Mouse (Mus musculus): ENCODE measurements around the gene Gpx6. TPM values are rescaled to one million over a fixed set of nuclear protein-coding genes. Genes with fewer than 3 reads are reported as not detected.
A peak's percentile ranks its signal among the peaks of the same experiment; 100 is the strongest.

The Gpx6 gene
- polyA plus RNA-seq, 1 experiment, result not detected

DNA sequence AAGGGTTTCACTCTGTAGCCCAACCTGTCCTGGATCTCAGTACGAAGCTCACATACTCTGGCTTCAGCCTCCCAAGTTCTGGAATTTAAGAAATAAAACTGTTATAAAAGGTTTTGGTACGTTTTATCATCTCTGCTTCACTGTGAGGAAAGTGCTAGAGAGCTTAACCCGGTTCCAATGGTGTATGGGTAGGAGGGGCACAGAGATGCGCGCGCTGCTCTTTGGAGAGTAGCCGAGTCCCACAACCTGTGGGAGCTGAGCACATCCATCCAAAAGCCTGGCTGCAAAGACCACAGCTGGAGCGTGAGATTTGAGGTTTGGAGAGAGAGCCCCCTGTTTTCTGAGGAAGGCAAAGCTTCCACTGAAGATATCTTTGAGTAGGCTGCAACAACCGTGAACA, 15.5 kb downstream of the Gpx6 start:
- no peak for TF ChIP-seq POLR2A (IDR thresholded peaks at IDR 0.05; ENCODE audit: borderline replicate concordance, control insufficient read depth, low read depth, low read length)
- Histone ChIP-seq H3K4me1 (ENCODE audit: control insufficient read depth, insufficient read depth, low read length) (no peaks in the 10 kb centered on the region), H3K27ac (ENCODE audit: control insufficient read depth, insufficient read depth, low read depth, low read length, poor library complexity) (no peak overlapping the region), H3K4me3 (replicated peaks; ENCODE audit: control insufficient read depth, low read depth, low read length) (no peak overlapping the region)
- WGBS, result 7% methylated on average over 9 of the region's 9 CpGs

DNA sequence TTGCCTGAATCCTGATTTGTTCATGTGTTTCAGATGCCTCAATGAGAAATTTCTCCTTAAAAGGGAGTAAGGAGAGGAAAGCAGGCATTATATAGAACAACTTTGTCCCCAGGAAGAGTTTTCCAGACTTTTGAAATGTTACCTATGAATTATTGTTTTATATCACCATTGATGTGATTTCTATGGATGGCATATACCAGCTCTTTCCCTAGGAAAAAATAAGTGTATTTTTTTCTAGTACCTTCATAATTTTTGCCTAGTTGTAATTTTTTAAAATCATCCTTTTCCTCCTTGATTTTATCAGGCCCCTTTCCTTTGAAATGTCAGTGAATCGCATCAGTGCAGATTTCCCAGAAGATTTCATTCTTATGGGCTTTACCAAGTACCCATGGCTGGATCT, 34.7 kb downstream of the Gpx6 start, which contains the start of gene Olfr1367:
Gene Olfr1367, plus strand, starts transcription at position 301 of the 400 bp plus-strand sequence.
- no peaks in the 10 kb centered on the region for H3K4me1 ChIP-seq (ENCODE audit: control insufficient read depth, insufficient read depth, low read length)
- no peak for TF ChIP-seq CTCF (IDR thresholded peaks at IDR 0.05; ENCODE audit: control insufficient read depth, insufficient read depth, low read length)
- no peak for TF ChIP-seq POLR2A (IDR thresholded peaks at IDR 0.05; ENCODE audit: borderline replicate concordance, control insufficient read depth, low read depth, low read length)
- no peak within 1 kb of the TSS for H3K27ac ChIP-seq (ENCODE audit: control insufficient read depth, insufficient read depth, low read depth, low read length, poor library complexity)
- no peak within 1 kb of the TSS for H3K4me3 ChIP-seq (replicated peaks; ENCODE audit: control insufficient read depth, low read depth, low read length)
- WGBS, result 81% methylated on average over 1 of the region's 1 CpGs

DNA sequence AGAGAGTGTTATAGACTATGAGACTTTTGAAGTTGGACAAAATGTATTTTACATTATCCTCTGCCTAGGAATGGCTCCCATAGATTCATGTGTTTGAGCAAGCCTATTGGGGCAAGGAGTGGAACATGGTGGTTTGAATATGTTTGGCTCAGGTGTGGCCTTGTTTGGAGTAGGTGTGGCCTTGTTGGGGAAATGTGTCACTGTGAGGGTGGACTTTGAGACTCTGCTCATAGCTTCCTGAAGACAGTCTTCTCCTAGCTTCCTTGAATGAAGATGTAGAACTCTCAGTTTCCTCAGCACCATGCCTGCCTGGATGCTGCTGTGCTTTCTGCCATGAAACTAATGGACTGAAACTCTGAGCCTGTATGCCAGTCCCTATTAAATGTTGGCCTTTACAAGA, 38.7 kb downstream of the Gpx6 start:
- TF ChIP-seq POLR2A (IDR thresholded peaks at IDR 0.05; ENCODE audit: borderline replicate concordance, control insufficient read depth, low read depth, low read length) (no peak), CTCF (IDR thresholded peaks at IDR 0.05; ENCODE audit: control insufficient read depth, insufficient read depth, low read length) (no peak)
- Histone ChIP-seq H3K27ac (ENCODE audit: control insufficient read depth, insufficient read depth, low read depth, low read length, poor library complexity) (no peak overlapping the region), H3K4me3 (replicated peaks; ENCODE audit: control insufficient read depth, low read depth, low read length) (no peak overlapping the region), H3K4me1 (ENCODE audit: control insufficient read depth, insufficient read depth, low read length) (no peaks in the 10 kb centered on the region)

DNA sequence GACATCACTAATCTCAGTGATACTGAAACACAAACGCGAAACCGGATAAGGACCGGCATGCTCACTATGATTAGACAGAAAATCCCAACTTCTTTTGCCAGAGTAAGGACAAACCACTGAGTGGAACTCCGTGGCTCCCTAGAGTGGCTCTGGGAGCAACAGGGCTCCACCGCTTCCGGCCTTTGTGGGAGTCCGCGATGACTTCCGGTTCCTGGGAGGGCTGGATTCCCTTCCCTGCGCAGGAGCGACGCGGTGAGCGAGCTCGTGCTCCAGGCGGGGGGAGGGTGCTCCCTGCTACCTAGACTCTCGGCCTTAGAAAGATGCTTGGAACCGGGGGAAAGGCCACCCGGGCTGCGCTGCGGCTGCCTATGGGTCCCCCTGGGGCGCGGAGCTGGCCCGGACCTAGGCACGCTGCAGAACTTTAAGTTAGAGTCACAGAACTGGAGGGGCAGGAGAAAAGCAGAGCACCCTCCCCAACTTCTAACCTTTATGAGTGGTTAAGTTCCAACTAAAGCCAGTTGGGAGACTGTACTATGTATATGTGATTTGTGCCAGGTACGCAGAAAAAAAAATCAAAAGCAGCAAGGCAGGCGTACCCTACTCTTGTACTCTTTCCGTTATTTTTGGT, 50.8 kb downstream of the Gpx6 start, which contains the start of gene Zscan12:
Gene Zscan12, plus strand, starts transcription at position 200 of the 628 bp plus-strand sequence.
- Histone ChIP-seq H3K27ac (ENCODE audit: control insufficient read depth, insufficient read depth, low read depth, low read length, poor library complexity) (no peak within 1 kb of the TSS), H3K4me1 (ENCODE audit: control insufficient read depth, insufficient read depth, low read length) (no peaks in the 10 kb centered on the region), H3K4me3 (replicated peaks; ENCODE audit: control insufficient read depth, low read depth, low read length) (peak within 1 kb of the TSS; percentile 63)
- WGBS, result 1% methylated on average over 29 of the region's 29 CpGs
- TF ChIP-seq POLR2A (IDR thresholded peaks at IDR 0.05; ENCODE audit: borderline replicate concordance, control insufficient read depth, low read depth, low read length) (peak; percentile 62; the same call in 1 of the 2 replicates), CTCF (IDR thresholded peaks at IDR 0.05; ENCODE audit: control insufficient read depth, insufficient read depth, low read length) (no peak)

DNA sequence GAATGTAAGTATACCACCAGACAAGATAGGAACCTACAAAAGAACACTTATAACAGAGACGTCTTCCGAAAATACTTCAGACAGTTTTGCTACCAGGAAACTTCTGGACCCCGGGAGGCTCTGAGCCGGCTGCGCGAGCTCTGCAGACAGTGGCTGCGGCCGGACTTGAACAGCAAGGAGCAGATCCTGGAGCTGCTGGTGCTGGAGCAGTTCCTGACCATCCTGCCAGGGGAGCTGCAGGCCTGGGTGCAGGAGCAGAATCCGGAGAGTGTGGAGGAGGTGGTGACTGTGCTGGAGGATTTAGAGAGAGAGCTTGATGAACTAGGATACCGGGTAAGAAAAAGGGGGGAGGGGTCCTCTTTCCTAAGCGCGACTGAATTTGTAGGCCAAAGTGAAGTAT, 51.8 kb downstream of the Gpx6 start:
- no peak overlapping the region for H3K4me3 ChIP-seq (replicated peaks; ENCODE audit: control insufficient read depth, low read depth, low read length)
- no peaks in the 10 kb centered on the region for H3K4me1 ChIP-seq (ENCODE audit: control insufficient read depth, insufficient read depth, low read length)
- H3K27ac ChIP-seq (ENCODE audit: control insufficient read depth, insufficient read depth, low read depth, low read length, poor library complexity), result no peak overlapping the region
- TF ChIP-seq CTCF (IDR thresholded peaks at IDR 0.05; ENCODE audit: control insufficient read depth, insufficient read depth, low read length), result no peak
- TF ChIP-seq POLR2A (IDR thresholded peaks at IDR 0.05; ENCODE audit: borderline replicate concordance, control insufficient read depth, low read depth, low read length), result no peak
- WGBS, result 88% methylated on average over 12 of the region's 12 CpGs

DNA sequence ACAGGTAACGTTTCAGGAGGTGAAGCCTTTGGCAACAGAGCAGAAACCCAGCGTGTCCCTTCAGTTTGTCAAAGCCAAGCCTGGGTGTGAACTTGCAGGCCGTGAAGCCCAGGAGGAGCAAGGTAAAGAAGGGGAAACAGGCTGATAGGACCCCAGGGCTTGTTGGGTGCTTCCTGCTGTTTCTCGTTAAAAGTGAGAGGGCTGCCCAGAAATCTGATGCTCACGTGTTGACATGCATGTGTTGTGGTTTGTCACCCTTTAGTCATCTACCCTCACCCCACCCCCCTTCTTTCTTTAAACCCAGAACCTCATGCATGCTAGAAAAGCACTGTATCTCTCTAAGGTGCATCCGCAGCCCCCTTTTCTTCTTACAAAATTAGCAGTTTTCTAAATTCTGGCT, 54.7 kb downstream of the Gpx6 start:
- no peak overlapping the region for H3K4me3 ChIP-seq (replicated peaks; ENCODE audit: control insufficient read depth, low read depth, low read length)
- no peak overlapping the region for H3K27ac ChIP-seq (ENCODE audit: control insufficient read depth, insufficient read depth, low read depth, low read length, poor library complexity)
- no peaks in the 10 kb centered on the region for H3K4me1 ChIP-seq (ENCODE audit: control insufficient read depth, insufficient read depth, low read length)
- TF ChIP-seq CTCF (IDR thresholded peaks at IDR 0.05; ENCODE audit: control insufficient read depth, insufficient read depth, low read length) (no peak), POLR2A (IDR thresholded peaks at IDR 0.05; ENCODE audit: borderline replicate concordance, control insufficient read depth, low read depth, low read length) (no peak)
- 68% methylated on average over 6 of the region's 6 CpGs for WGBS

Other genes starting within 250 kb of the Gpx6 start
- gene Olfr1370, start 237.2 kb upstream of the Gpx6 start, polyA plus RNA-seq (2011; ENCODE audit: insufficient read depth, insufficient read length, low replicate concordance, missing spikeins), result not detected in 2 replicates
- not detected in 2 replicates for gene Olfr1369-ps1, start 200.6 kb upstream of the Gpx6 start, polyA plus RNA-seq (2011; ENCODE audit: insufficient read depth, insufficient read length, low replicate concordance, missing spikeins)
- gene Olfr263, start 182.5 kb upstream of the Gpx6 start, polyA plus RNA-seq (2011; ENCODE audit: insufficient read depth, insufficient read length, low replicate concordance, missing spikeins), result not detected in 2 replicates
- not detected in 2 replicates for gene Olfr1368, start 166.3 kb upstream of the Gpx6 start, polyA plus RNA-seq (2011; ENCODE audit: insufficient read depth, insufficient read length, low replicate concordance, missing spikeins)
- 41.4 and 45.6 TPM in 2 replicates for gene Trim27, start 132.7 kb upstream of the Gpx6 start, polyA plus RNA-seq (2011; ENCODE audit: insufficient read depth, insufficient read length, low replicate concordance, missing spikeins)
- gene Gpx5, start 19.4 kb upstream of the Gpx6 start, polyA plus RNA-seq (2011; ENCODE audit: insufficient read depth, insufficient read length, low replicate concordance, missing spikeins), result not detected in 2 replicates
- gene Olfr1367, start 34.8 kb downstream of the Gpx6 start, polyA plus RNA-seq (2011; ENCODE audit: insufficient read depth, insufficient read length, low replicate concordance, missing spikeins), result not detected in 2 replicates
- 3.7 and 5.9 TPM in 2 replicates for gene Zscan12, start 50.7 kb downstream of the Gpx6 start, polyA plus RNA-seq (2011; ENCODE audit: insufficient read depth, insufficient read length, low replicate concordance, missing spikeins)
- 17.1 and 25.5 TPM in 2 replicates for gene Zkscan3, start 90.6 kb downstream of the Gpx6 start, polyA plus RNA-seq (2011; ENCODE audit: insufficient read depth, insufficient read length, low replicate concordance, missing spikeins)
- gene Pgbd1, start 128.9 kb downstream of the Gpx6 start, polyA plus RNA-seq (2011; ENCODE audit: insufficient read depth, insufficient read length, low replicate concordance, missing spikeins), result not detected in 2 replicates
- gene Zscan26, start 141.6 kb downstream of the Gpx6 start, polyA plus RNA-seq (2011; ENCODE audit: insufficient read depth, insufficient read length, low replicate concordance, missing spikeins), result 8.0 and 14.1 TPM in 2 replicates
- 0.66 TPM in 1 of 2 replicates, not detected in the other for gene Nkapl, start 156.4 kb downstream of the Gpx6 start, polyA plus RNA-seq (2011; ENCODE audit: insufficient read depth, insufficient read length, low replicate concordance, missing spikeins)
- not detected in 2 replicates for gene Zkscan4, start 166.8 kb downstream of the Gpx6 start, polyA plus RNA-seq (2011; ENCODE audit: insufficient read depth, insufficient read length, low replicate concordance, missing spikeins)
- not detected in 2 replicates for gene Gm10065, start 167.3 kb downstream of the Gpx6 start, polyA plus RNA-seq (2011; ENCODE audit: insufficient read depth, insufficient read length, low replicate concordance, missing spikeins)
- 1.6 TPM in 1 of 2 replicates, not detected in the other for gene AK157302, start 183.1 kb downstream of the Gpx6 start, polyA plus RNA-seq (2011; ENCODE audit: insufficient read depth, insufficient read length, low replicate concordance, missing spikeins)
- 14.1 TPM in 1 of 2 replicates, not detected in the other for gene Gm11273, start 189.3 kb downstream of the Gpx6 start, polyA plus RNA-seq (2011; ENCODE audit: insufficient read depth, insufficient read length, low replicate concordance, missing spikeins)
- 2.1 and 6.4 TPM in 2 replicates for gene Zkscan8, start 219.0 kb downstream of the Gpx6 start, polyA plus RNA-seq (2011; ENCODE audit: insufficient read depth, insufficient read length, low replicate concordance, missing spikeins)
- not detected in 2 replicates for gene Olfr1366, start 230.7 kb downstream of the Gpx6 start, polyA plus RNA-seq (2011; ENCODE audit: insufficient read depth, insufficient read length, low replicate concordance, missing spikeins)
- 0.90 and 1.00 TPM in 2 replicates for gene Olfr1535, start 247.8 kb downstream of the Gpx6 start, polyA plus RNA-seq (2011; ENCODE audit: insufficient read depth, insufficient read length, low replicate concordance, missing spikeins)